Mouse (Mus musculus) E14TG2a.4 (cell line): ENCODE data around the gene Rab7.
A peak's percentile ranks its signal among the peaks of the same experiment; 100 is the strongest.

Experiments used
- H3K27me3 ChIP-seq: 2 replicates; pipeline ENCODE4 v1.6.1; 2014; ENCODE audit warnings: low read length, control low read depth; ENCODE audit not compliant: insufficient read depth
- H3K36me3 ChIP-seq: 2 replicates; pipeline ENCODE4 v1.6.1; 2014; ENCODE audit warnings: low read length, control low read depth; ENCODE audit not compliant: insufficient read depth
- H3K4me1 ChIP-seq: replicated peaks from 2 replicates; pipeline ENCODE4 v1.6.1; 2014; ENCODE audit warnings: low read depth, low read length, control low read depth
- H3K4me3 ChIP-seq: replicated peaks from 2 replicates; pipeline ENCODE4 v1.5.1; 2014; ENCODE audit warnings: mild to moderate bottlenecking, low read length
- H3K9me3 ChIP-seq: 2 replicates; pipeline ENCODE4 v1.6.1; 2014; ENCODE audit warnings: low read length, control low read depth
- CTCF ChIP-seq: conservative IDR thresholded peaks from 2 replicates; pipeline ENCODE4 v1.5.1; 2014; ENCODE audit warnings: low read length
- NANOG ChIP-seq: IDR thresholded peaks from 2 replicates; pipeline ENCODE4 v1.6.1; 2014; ENCODE audit warnings: borderline replicate concordance, low read length, mixed read lengths
- POU5F1 ChIP-seq: IDR thresholded peaks from 2 replicates; pipeline ENCODE4 v1.6.1; 2014; ENCODE audit warnings: low read length, borderline replicate concordance

Gene Rab7

GRCm38 (mm10) chr6:88044577-88045405 lies at the start of gene Rab7:
Gene Rab7 (minus strand): TSS chr6:88045270.
- H3K9me3 ChIP-seq, result no peaks in the 10 kb centered on the region
- H3K4me3 ChIP-seq, result peak within 1 kb of the TSS; percentile 93
- peaks cover 33% of the 10 kb centered on the region for H3K36me3 ChIP-seq
- H3K4me1 ChIP-seq, result peaks cover 60% of the 10 kb centered on the region
- no peak for TF ChIP-seq POU5F1
- no peak for TF ChIP-seq CTCF
- TF ChIP-seq NANOG, result no peak
- no peaks in the 10 kb centered on the region for H3K27me3 ChIP-seq

GRCm38 (mm10) chr6:88088971-88089370 lies 43.9 kb upstream of the Rab7 start:
- no peak overlapping the region for H3K4me3 ChIP-seq
- peaks cover 37% of the 10 kb centered on the region for H3K4me1 ChIP-seq
- H3K36me3 ChIP-seq, result peaks cover 80% of the 10 kb centered on the region
- no peak for TF ChIP-seq NANOG
- TF ChIP-seq CTCF, result peak; percentile 18
- no peak for TF ChIP-seq POU5F1
- H3K27me3 ChIP-seq, result no peaks in the 10 kb centered on the region
- no peaks in the 10 kb centered on the region for H3K9me3 ChIP-seq

GRCm38 (mm10) chr6:88084278-88085151 lies 39.4 kb upstream of the Rab7 start, which contains the start of gene Rpn1:
Gene Rpn1 (plus strand): TSS chr6:88084482.
- H3K27me3 ChIP-seq, result peaks cover 8% of the 10 kb centered on the region; the same call in 1 of the 2 replicates
- no peaks in the 10 kb centered on the region for H3K9me3 ChIP-seq
- H3K4me1 ChIP-seq, result peaks cover 42% of the 10 kb centered on the region
- peak within 1 kb of the TSS; percentile 99 for H3K4me3 ChIP-seq
- no peak for TF ChIP-seq NANOG
- no peak for TF ChIP-seq CTCF
- TF ChIP-seq POU5F1, result no peak
- H3K36me3 ChIP-seq, result peaks cover 36% of the 10 kb centered on the region

GRCm38 (mm10) chr6:88083672-88084071 lies 38.6 kb upstream of the Rab7 start:
- Histone ChIP-seq H3K9me3 (no peaks in the 10 kb centered on the region), H3K36me3 (peaks cover 29% of the 10 kb centered on the region), H3K4me1 (peaks cover 40% of the 10 kb centered on the region), H3K27me3 (peaks cover 13% of the 10 kb centered on the region; the same call in 1 of the 2 replicates), H3K4me3 (peak overlapping the region; percentile 99)
- TF ChIP-seq POU5F1, result no peak

GRCm38 (mm10) chr6:88083095-88083494 lies 38.0 kb upstream of the Rab7 start:
- Histone ChIP-seq H3K27me3 (peaks cover 13% of the 10 kb centered on the region; the same call in 1 of the 2 replicates), H3K4me3 (no peak overlapping the region), H3K36me3 (peaks cover 24% of the 10 kb centered on the region), H3K9me3 (no peaks in the 10 kb centered on the region), H3K4me1 (peaks cover 34% of the 10 kb centered on the region)
- no peak for TF ChIP-seq NANOG
- no peak for TF ChIP-seq POU5F1
- no peak for TF ChIP-seq CTCF

- Histone ChIP-seq H3K4me1 (peaks cover 21% of the 10 kb centered on the region), H3K4me3 (0 out of 2 replicates have a peak overlapping the region, but pooled peaks have one; percentile 79), H3K9me3 (no peaks in the 10 kb centered on the region), H3K27me3 (peaks cover 10% of the 10 kb centered on the region; the same call in 1 of the 2 replicates), H3K36me3 (no peaks in the 10 kb centered on the region)
- TF ChIP-seq CTCF (no peak), POU5F1 (no peak), NANOG (no peak)
Measured at GRCm38 (mm10) chr6:88075960-88076517, 31.0 kb upstream of the Rab7 start.

- Histone ChIP-seq H3K4me3 (peak overlapping the region; percentile 79), H3K9me3 (no peaks in the 10 kb centered on the region), H3K36me3 (no peaks in the 10 kb centered on the region), H3K4me1 (peaks cover 28% of the 10 kb centered on the region), H3K27me3 (peaks cover 9% of the 10 kb centered on the region; the same call in 1 of the 2 replicates)
- TF ChIP-seq CTCF, result peak; percentile 71
- no peak for TF ChIP-seq NANOG
Measured at GRCm38 (mm10) chr6:88074752-88075554, 29.9 kb upstream of the Rab7 start.
